Mouse (Mus musculus): ENCODE data around the gene Fscn2.

DNA sequence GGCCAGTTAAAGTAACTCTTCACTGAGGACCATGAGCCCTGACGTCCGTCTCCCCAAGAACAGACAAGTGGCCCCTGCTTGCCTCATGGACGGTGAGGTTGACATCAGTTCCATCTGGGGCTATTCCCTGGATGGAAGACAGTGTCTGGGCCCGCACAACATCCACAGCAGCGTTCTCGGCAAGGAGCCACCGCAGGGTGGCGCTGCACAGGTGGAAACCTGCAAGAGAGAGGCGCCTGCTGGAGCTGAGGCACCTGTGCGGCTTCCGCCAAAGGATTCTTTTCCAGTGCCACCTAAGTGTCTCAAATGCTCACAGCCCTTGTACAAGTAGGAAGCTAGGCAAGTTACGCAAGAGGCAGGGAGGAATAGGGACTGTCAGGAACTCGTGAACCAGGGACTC lies 11.7 kb downstream of the Fscn2 start:
- TF ChIP-seq CTCF (IDR thresholded peaks at IDR 0.05; ENCODE audit: low read depth) (peak; percentile 59), EP300 (optimal IDR thresholded peaks at IDR 0.05) (no peak)

Data from stomach, postnatal 0 days (tissue).